Mouse (Mus musculus) bone marrow, adult 2 months (tissue): Measurements from ENCODE around the gene Vmn1r55.

ENCODE experiments used
- CTCF ChIP-seq: fragments of 200-500 bp; IDR thresholded peaks from 2 replicates; pipeline ENCODE4 v1.5.1; 2011; ENCODE audit warnings: low read length, control low read depth; ENCODE audit not compliant: control insufficient read depth, insufficient read depth
- POLR2A ChIP-seq: fragments of 200-500 bp; IDR thresholded peaks from 2 replicates; pipeline ENCODE4 v1.6.1; 2011; ENCODE audit warnings: low read depth, mild to moderate bottlenecking, control low read depth, low read length, borderline replicate concordance; ENCODE audit not compliant: control insufficient read depth

- TF ChIP-seq CTCF (no peak), POLR2A (no peak)
Observed at GRCm38 (mm10) chr7:5116850-5117249, 32.6 kb downstream of the Vmn1r55 start, which contains the start of gene Rfpl4.
